Mouse (Mus musculus): ENCODE results near the gene Trarg1. TPM values are rescaled to one million over a fixed set of nuclear protein-coding genes. Genes with fewer than 3 reads are reported as not detected.

Gene Trarg1
- polyA plus RNA-seq, 1 experiment = 0.34 TPM

- no peak overlapping the region for H3ac ChIP-seq (ENCODE audit: control insufficient read depth, insufficient read length)
- peaks cover 7% of the 10 kb centered on the region for H3K27me3 ChIP-seq (ENCODE audit: control insufficient read depth, insufficient read depth, insufficient read length)
- H3K79me2 ChIP-seq (ENCODE audit: control insufficient read depth, insufficient read depth) = no peaks in the 10 kb centered on the region
- TF ChIP-seq MYOG (IDR thresholded peaks at IDR 0.05; ENCODE audit: control insufficient read depth in 1 of 3, insufficient read depth in 1 of 3, insufficient read length in 2 of 3, low read depth in 2 of 3) (peak in 1 of 3 experiments; percentile 16), E2F4 (IDR thresholded peaks at IDR 0.05; ENCODE audit: insufficient read depth) (no peak), MYOD1 (IDR thresholded peaks at IDR 0.05; ENCODE audit: control insufficient read depth in 1 of 3, insufficient read length in 2 of 3, low read depth in 2 of 3) (peak in 2 of 3 experiments; percentile 91 to 93), TCF12 (IDR thresholded peaks at IDR 0.05; ENCODE audit: insufficient read depth, poor library complexity, severe bottlenecking) (peak; percentile 17)
- no peak overlapping the region for H3K4me2 ChIP-seq (ENCODE audit: low read depth)
- H3K36me3 ChIP-seq (ENCODE audit: control insufficient read depth, insufficient read depth) = no peaks in the 10 kb centered on the region
- no peak overlapping the region for H3K4me3 ChIP-seq
Measured at GRCm38 (mm10) chr11:76692096-76692495, 12.5 kb downstream of the Trarg1 start.

GRCm38 (mm10) chr11:76695810-76696209 is 16.2 kb downstream of the Trarg1 start:
- Histone ChIP-seq H3K4me2 (ENCODE audit: low read depth) (no peak overlapping the region), H3ac (ENCODE audit: control insufficient read depth, insufficient read length) (no peak overlapping the region), H3K4me3 (no peak overlapping the region), H3K79me2 (ENCODE audit: control insufficient read depth, insufficient read depth) (no peaks in the 10 kb centered on the region), H3K27me3 (ENCODE audit: control insufficient read depth, insufficient read depth, insufficient read length) (peaks cover 7% of the 10 kb centered on the region), H3K36me3 (ENCODE audit: control insufficient read depth, insufficient read depth) (no peaks in the 10 kb centered on the region)
- TF ChIP-seq MAX (IDR thresholded peaks at IDR 0.05; ENCODE audit: low read depth) (no peak), MYOG (IDR thresholded peaks at IDR 0.05; ENCODE audit: control insufficient read depth in 1 of 3, insufficient read depth in 1 of 3, insufficient read length in 2 of 3, low read depth in 2 of 3) (no peak), E2F4 (IDR thresholded peaks at IDR 0.05; ENCODE audit: insufficient read depth) (no peak), MYOD1 (IDR thresholded peaks at IDR 0.05; ENCODE audit: control insufficient read depth in 1 of 3, insufficient read length in 2 of 3, low read depth in 2 of 3) (no peak), POLR2AphosphoS2 (IDR thresholded peaks at IDR 0.05; ENCODE audit: insufficient read length, low read depth) (no peak), REST (IDR thresholded peaks at IDR 0.05; ENCODE audit: insufficient read depth, insufficient read length) (no peak), SRF (IDR thresholded peaks at IDR 0.05; ENCODE audit: control insufficient read depth, insufficient read length, low read depth) (no peak), TCF12 (IDR thresholded peaks at IDR 0.05; ENCODE audit: insufficient read depth, poor library complexity, severe bottlenecking) (no peak), POLR2A (IDR thresholded peaks at IDR 0.05; ENCODE audit: insufficient read length, low read depth) (no peak), CEBPB (IDR thresholded peaks at IDR 0.05; ENCODE audit: insufficient read depth, poor library complexity, severe bottlenecking) (no peak), USF1 (IDR thresholded peaks at IDR 0.05; ENCODE audit: low read depth) (no peak), TCF3 (IDR thresholded peaks at IDR 0.05; ENCODE audit: insufficient read length, low read depth) (no peak)

GRCm38 (mm10) chr11:76699626-76700025 is 20.0 kb downstream of the Trarg1 start:
- H3ac ChIP-seq (ENCODE audit: control insufficient read depth, insufficient read length) = no peak overlapping the region
- no peaks in the 10 kb centered on the region for H3K36me3 ChIP-seq (ENCODE audit: control insufficient read depth, insufficient read depth)
- H3K27me3 ChIP-seq (ENCODE audit: control insufficient read depth, insufficient read depth, insufficient read length) = no peaks in the 10 kb centered on the region
- H3K4me2 ChIP-seq (ENCODE audit: low read depth) = no peak overlapping the region
- no peak overlapping the region for H3K4me3 ChIP-seq
- no peaks in the 10 kb centered on the region for H3K79me2 ChIP-seq (ENCODE audit: control insufficient read depth, insufficient read depth)
- TF ChIP-seq POLR2AphosphoS2 (IDR thresholded peaks at IDR 0.05; ENCODE audit: insufficient read length, low read depth) (no peak), USF1 (IDR thresholded peaks at IDR 0.05; ENCODE audit: low read depth) (no peak), MYOD1 (IDR thresholded peaks at IDR 0.05; ENCODE audit: control insufficient read depth in 1 of 3, insufficient read length in 2 of 3, low read depth in 2 of 3) (no peak), POLR2A (IDR thresholded peaks at IDR 0.05; ENCODE audit: insufficient read length, low read depth) (no peak), TCF3 (IDR thresholded peaks at IDR 0.05; ENCODE audit: insufficient read length, low read depth) (no peak), MYOG (IDR thresholded peaks at IDR 0.05; ENCODE audit: control insufficient read depth in 1 of 3, insufficient read depth in 1 of 3, insufficient read length in 2 of 3, low read depth in 2 of 3) (no peak), CEBPB (IDR thresholded peaks at IDR 0.05; ENCODE audit: insufficient read depth, poor library complexity, severe bottlenecking) (no peak), SRF (IDR thresholded peaks at IDR 0.05; ENCODE audit: control insufficient read depth, insufficient read length, low read depth) (no peak), MAX (IDR thresholded peaks at IDR 0.05; ENCODE audit: low read depth) (no peak), REST (IDR thresholded peaks at IDR 0.05; ENCODE audit: insufficient read depth, insufficient read length) (no peak), TCF12 (IDR thresholded peaks at IDR 0.05; ENCODE audit: insufficient read depth, poor library complexity, severe bottlenecking) (no peak), E2F4 (IDR thresholded peaks at IDR 0.05; ENCODE audit: insufficient read depth) (no peak)

GRCm38 (mm10) chr11:76707656-76708055 is 28.0 kb downstream of the Trarg1 start:
- H3K36me3 ChIP-seq (ENCODE audit: control insufficient read depth, insufficient read depth) = no peaks in the 10 kb centered on the region
- no peaks in the 10 kb centered on the region for H3K79me2 ChIP-seq (ENCODE audit: control insufficient read depth, insufficient read depth)
- no peak overlapping the region for H3ac ChIP-seq (ENCODE audit: control insufficient read depth, insufficient read length)
- H3K27me3 ChIP-seq (ENCODE audit: control insufficient read depth, insufficient read depth, insufficient read length) = no peaks in the 10 kb centered on the region
- H3K4me3 ChIP-seq = no peak overlapping the region
- H3K4me2 ChIP-seq (ENCODE audit: low read depth) = no peak overlapping the region
- TF ChIP-seq MAX (IDR thresholded peaks at IDR 0.05; ENCODE audit: low read depth) (no peak), REST (IDR thresholded peaks at IDR 0.05; ENCODE audit: insufficient read depth, insufficient read length) (no peak), USF1 (IDR thresholded peaks at IDR 0.05; ENCODE audit: low read depth) (no peak), MYOD1 (IDR thresholded peaks at IDR 0.05; ENCODE audit: control insufficient read depth in 1 of 3, insufficient read length in 2 of 3, low read depth in 2 of 3) (no peak), TCF3 (IDR thresholded peaks at IDR 0.05; ENCODE audit: insufficient read length, low read depth) (no peak), TCF12 (IDR thresholded peaks at IDR 0.05; ENCODE audit: insufficient read depth, poor library complexity, severe bottlenecking) (no peak), POLR2AphosphoS2 (IDR thresholded peaks at IDR 0.05; ENCODE audit: insufficient read length, low read depth) (no peak), POLR2A (IDR thresholded peaks at IDR 0.05; ENCODE audit: insufficient read length, low read depth) (no peak), E2F4 (IDR thresholded peaks at IDR 0.05; ENCODE audit: insufficient read depth) (no peak), CEBPB (IDR thresholded peaks at IDR 0.05; ENCODE audit: insufficient read depth, poor library complexity, severe bottlenecking) (no peak)

- H3ac ChIP-seq (ENCODE audit: control insufficient read depth, insufficient read length) = no peak overlapping the region
- no peak for TF ChIP-seq POLR2A (IDR thresholded peaks at IDR 0.05; ENCODE audit: insufficient read length, low read depth)
- TF ChIP-seq TCF3 (IDR thresholded peaks at IDR 0.05; ENCODE audit: insufficient read length, low read depth) = no peak
- no peak for TF ChIP-seq TCF12 (IDR thresholded peaks at IDR 0.05; ENCODE audit: insufficient read depth, poor library complexity, severe bottlenecking)
- TF ChIP-seq CEBPB (IDR thresholded peaks at IDR 0.05; ENCODE audit: insufficient read depth, poor library complexity, severe bottlenecking) = no peak
- no peak for TF ChIP-seq MYOG (IDR thresholded peaks at IDR 0.05; ENCODE audit: control insufficient read depth in 1 of 3, insufficient read depth in 1 of 3, insufficient read length in 2 of 3, low read depth in 2 of 3)
- TF ChIP-seq SRF (IDR thresholded peaks at IDR 0.05; ENCODE audit: control insufficient read depth, insufficient read length, low read depth) = no peak
- no peak for TF ChIP-seq E2F4 (IDR thresholded peaks at IDR 0.05; ENCODE audit: insufficient read depth)
- TF ChIP-seq USF1 (IDR thresholded peaks at IDR 0.05; ENCODE audit: low read depth) = no peak
- TF ChIP-seq MYOD1 (IDR thresholded peaks at IDR 0.05; ENCODE audit: control insufficient read depth in 1 of 3, insufficient read length in 2 of 3, low read depth in 2 of 3) = no peak
- TF ChIP-seq REST (IDR thresholded peaks at IDR 0.05; ENCODE audit: insufficient read depth, insufficient read length) = no peak
- TF ChIP-seq MAX (IDR thresholded peaks at IDR 0.05; ENCODE audit: low read depth) = no peak
- TF ChIP-seq POLR2AphosphoS2 (IDR thresholded peaks at IDR 0.05; ENCODE audit: insufficient read length, low read depth) = no peak
- H3K36me3 ChIP-seq (ENCODE audit: control insufficient read depth, insufficient read depth) = no peaks in the 10 kb centered on the region
- H3K79me2 ChIP-seq (ENCODE audit: control insufficient read depth, insufficient read depth) = no peaks in the 10 kb centered on the region
- H3K4me3 ChIP-seq = no peak overlapping the region
- H3K4me2 ChIP-seq (ENCODE audit: low read depth) = no peak overlapping the region
- H3K27me3 ChIP-seq (ENCODE audit: control insufficient read depth, insufficient read depth, insufficient read length) = peaks cover under 1% of the 10 kb centered on the region
Measured at GRCm38 (mm10) chr11:76708066-76708465, 28.5 kb downstream of the Trarg1 start.

Measured in myocyte (in vitro differentiated cells).